Mouse (Mus musculus): ENCODE measurements around the gene Nlrc3.
A peak's percentile ranks its signal among the peaks of the same experiment; 100 is the strongest.
"Not testable (repeated sequence)": the region's sequence is repeated elsewhere in the genome, so short reads cannot be mapped to it uniquely, and the experiment has no call there.

Nlrc3 gene

GRCm38 (mm10) chr16:3976251-3976671 is at the start of gene Nlrc3:
Nlrc3 (minus strand) TSS chr16:3976632.
- no peak for DNase-seq (ENCODE audit: low read depth)

DNA sequence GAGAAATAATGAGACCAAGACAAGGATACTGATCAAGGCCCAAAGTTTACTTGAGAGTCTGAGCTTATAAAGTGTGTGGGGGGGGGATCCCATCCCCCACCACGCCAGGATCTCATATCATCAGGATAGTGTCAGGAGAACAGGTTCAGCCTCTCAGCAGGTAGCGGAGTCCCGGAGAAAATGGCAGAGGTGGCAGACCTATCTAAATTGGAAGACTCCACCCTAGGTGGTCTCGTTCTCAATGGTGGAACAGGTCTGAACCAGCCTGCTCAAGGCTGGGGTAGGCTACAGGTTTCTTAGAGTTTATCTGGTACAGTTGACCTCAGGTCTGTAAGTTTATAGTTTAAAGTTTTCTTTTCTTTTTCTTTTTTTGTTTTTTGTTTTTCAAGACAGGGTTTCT is 46.3 kb upstream of the Nlrc3 start:
- no peak for DNase-seq (ENCODE audit: low read depth)

DNA sequence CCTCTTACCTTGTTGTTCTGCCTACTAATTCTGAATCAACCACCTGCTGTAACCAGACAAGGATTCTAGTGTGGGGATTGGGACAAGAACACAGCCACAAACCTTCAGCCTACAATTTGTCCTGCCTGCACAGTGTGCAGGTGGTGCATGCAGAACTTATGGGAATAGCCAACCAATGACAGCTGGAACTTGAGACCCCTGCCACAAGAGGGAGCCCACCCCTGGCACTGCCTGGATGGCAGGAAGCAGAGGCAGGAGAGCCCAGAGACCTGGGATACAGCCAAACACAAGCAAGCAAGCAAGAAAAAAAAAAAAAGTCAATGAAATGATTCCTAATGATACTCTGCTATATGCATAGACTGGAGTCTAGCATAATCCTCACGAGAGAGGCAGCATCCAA is 44.8 kb upstream of the Nlrc3 start:
- DNase-seq (ENCODE audit: low read depth) = no peak

DNA sequence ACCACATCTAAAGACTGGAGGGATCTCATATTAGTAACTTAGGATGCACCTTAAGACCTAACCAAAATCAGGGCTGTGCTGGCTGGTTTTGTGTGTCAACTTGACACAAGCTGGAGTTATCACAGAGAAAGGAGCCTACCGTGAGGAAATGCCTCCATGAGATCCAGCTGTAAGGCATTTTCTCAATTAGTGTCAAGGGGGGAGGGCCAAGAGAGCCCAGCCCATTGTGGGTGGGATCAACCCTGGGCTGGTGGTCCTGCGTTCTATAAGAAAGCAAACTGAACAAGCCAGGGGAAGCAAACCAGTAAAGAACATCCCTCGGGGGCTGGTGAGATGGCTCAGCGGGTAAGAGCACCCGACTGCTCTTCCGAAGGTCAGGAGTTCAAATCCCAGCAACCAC is 41.0 kb upstream of the Nlrc3 start:
- not testable (repeated sequence) for DNase-seq (ENCODE audit: low read depth)

DNA sequence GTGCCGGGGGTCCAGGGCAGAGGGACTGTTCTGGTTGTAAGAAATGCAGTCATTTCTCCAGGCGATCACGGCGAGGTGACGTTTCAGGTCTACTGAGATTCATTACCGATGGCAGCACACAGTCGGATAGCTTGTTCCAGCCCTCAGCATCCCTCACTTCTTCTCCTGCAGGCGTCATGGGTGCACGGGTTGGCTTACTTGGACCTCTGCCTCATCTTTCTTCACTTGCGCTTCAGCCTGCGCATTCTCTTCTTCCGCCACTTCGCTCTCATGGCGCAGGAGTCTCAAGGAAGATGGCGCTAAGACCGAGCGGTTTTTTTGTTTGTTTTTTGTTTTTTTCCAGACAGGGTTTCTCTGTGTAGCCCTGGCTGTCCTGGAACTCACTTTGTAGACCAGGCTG is 40.4 kb upstream of the Nlrc3 start:
- DNase-seq (ENCODE audit: low read depth) = not testable (repeated sequence)

DNA sequence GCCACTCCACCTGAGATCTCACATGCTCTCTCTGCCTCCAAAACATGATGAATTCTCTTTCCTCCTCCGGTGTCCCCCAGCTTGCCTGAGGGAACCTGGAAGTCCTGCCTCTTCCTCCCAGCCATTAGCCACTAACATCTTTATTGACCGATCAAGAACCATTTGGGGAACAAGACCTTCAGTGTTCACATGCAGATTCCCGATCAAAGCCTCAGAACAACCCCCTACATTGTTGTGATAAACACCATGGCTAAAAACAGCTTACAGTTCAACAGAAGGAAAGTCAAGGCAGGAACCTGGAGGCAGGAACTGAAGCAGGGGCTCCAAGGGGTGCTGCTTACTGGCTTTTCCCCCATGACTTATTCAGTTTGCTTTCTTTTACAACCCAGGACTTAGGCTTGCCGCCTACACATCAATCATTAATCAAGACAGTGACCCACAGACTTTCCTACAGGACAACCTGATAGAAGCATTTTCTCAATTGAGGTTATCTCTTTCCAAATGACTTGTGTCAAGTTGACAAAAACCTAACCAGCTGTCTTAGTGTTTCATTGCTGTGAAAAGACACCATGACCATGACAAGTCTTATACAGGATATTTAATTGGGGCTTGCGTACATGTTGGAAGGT is 37.7 kb upstream of the Nlrc3 start:
- DNase-seq (ENCODE audit: low read depth) = no peak

DNA sequence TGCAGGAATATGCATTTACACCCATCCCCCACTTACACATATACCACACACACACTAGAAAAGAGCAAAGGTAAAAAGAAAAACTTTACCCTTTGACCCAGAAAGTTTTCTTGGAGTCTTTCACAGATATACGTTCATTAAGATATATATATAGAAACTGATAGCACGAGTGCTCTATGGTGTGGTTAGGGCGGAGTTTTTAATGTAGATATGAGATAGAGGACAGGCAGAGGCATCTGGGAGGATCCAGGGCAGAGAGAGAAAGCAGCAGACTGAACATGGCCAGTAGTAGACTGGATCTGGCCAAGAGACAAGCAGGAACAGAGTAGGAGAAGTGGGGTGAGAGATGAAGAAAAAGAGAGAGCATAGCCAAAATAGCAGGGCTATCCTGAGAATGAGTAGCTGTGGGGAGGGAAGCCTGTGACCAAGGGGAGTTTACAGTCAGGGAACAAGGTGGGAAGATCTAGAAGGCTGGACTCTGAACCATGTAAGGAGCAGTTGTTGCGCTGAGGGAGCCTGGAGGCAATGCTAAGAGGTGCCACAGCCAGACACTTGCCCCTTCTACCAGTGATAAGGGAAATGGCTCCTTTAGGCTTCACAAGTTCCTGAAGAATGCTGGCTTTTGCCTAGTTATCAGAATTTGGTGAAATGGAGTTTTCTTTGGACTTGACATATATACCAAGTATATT is 36.6 kb upstream of the Nlrc3 start:
- no peak for DNase-seq (ENCODE audit: low read depth)

- peak; percentile 94 for DNase-seq (ENCODE audit: low read depth)
Observed at GRCm38 (mm10) chr16:4003489-4004398, 27.3 kb upstream of the Nlrc3 start, which contains the start of gene Slx4. Slx4 (minus strand) TSS chr16:4003770.

DNA sequence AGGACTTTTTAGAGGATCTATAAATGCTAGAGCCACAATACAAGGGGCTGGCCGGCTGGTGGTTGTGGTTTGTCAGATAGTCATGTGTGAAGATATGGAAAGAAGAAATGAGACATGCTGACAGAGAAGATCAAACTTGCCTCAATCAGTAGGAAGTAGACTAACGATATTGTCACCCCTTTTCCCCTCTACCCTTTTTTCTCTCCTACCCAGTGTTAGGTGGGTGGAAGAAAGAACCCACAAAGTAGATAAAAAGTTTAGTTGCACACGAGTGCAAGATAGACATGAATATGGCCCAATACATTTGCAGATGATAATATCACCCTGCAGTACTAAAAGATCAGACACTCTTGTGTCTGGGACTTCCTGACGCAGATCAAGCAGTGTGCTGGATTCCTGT is 12.0 kb upstream of the Nlrc3 start:
- DNase-seq (ENCODE audit: low read depth) = no peak

- DNase-seq (ENCODE audit: low read depth) = no peak
Observed at GRCm38 (mm10) chr16:3983146-3983700, 6.8 kb upstream of the Nlrc3 start.

DNA sequence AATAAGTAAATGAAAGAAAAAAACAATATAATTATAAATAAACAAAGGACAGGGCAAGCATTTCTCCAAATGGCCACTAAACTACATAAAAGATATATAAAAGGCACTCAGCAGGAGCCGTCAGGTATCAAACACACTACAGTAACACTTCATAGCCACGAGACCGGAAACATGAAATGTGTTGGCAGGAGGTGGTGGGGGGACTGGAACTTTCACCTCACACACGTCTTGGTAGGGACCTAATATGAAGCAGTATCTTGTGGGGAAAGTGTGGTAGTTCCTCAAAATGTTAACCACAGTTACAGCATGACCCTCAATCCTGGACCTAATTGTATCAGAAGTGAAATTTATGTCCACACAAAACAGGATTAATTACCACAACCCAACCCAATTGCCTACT is 5.7 kb upstream of the Nlrc3 start:
- no peak for DNase-seq (ENCODE audit: low read depth)

GRCm38 (mm10) chr16:3976712-3977111 is 280 bp upstream of the Nlrc3 start:
- DNase-seq (ENCODE audit: low read depth) = no peak

DNA sequence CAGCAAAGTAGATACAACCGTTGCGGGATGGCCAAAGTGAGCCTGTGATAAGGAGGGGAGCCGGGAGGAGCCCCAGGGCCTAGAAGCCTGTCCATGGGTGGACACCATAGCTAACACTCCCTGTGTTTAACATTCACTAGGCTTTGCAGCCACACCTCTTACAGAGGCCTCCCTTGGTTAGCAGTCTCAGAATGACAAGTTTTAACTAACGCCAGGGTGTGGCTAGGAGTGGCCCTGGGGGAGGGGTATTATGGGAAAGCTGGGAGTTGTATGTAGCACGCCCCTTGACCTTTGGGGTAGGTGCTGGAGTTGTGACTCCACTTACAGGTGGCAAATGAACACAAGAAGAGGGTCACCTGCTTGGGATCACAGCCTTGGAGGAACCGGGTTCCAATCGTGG is 774 bp downstream of the Nlrc3 start:
- no peak for DNase-seq (ENCODE audit: low read depth)

GRCm38 (mm10) chr16:3974456-3974855 is 2.0 kb downstream of the Nlrc3 start:
- DNase-seq (ENCODE audit: low read depth) = not testable (repeated sequence)

DNA sequence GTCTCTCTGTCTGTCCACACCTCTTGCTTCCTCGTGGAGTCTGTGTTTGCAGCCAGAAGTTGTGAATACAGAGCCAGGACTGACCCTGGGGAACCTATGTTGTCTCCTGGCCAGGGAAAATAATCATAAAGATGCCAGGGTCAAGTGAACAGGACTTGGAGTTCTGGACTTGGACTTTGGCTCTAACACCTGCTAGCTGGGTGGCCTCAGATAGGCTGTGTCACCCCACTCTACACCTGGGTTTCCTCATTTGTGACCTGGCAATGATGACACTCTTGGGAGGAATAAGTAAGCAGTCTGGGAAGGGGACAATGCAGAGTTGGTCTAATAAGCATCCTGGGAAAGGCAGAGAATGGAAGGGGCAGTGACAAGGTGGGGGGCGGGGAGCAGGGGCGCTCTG is 10.9 kb downstream of the Nlrc3 start:
- no peak for DNase-seq (ENCODE audit: low read depth)

- no peak for DNase-seq (ENCODE audit: low read depth)
Observed at GRCm38 (mm10) chr16:3964990-3965389, 11.4 kb downstream of the Nlrc3 start.

DNA sequence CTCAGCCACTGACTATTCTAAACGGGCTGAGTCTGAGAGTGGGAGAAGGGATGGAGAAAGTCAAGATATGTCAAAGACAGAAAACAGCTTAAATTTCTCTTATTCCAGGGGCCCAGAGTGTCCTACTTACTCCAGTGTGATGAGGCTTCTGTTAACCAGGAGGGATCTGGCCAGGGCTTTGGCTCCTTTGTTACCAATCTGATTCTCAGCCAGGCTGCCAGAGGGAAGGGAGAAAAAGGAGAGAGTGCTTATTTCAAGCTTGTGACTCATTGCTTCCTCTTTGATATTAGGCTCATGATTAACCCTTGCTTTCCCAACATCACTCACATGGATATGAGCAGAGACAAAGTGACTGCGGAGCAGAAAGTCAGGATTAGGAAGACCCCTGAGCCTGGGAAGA is 17.2 kb downstream of the Nlrc3 start:
- DNase-seq (ENCODE audit: low read depth) = no peak

- DNase-seq (ENCODE audit: low read depth) = no peak
Observed at GRCm38 (mm10) chr16:3956369-3956768, 20.1 kb downstream of the Nlrc3 start.

GRCm38 (mm10) chr16:3951141-3951540 is 25.3 kb downstream of the Nlrc3 start:
- no peak for DNase-seq (ENCODE audit: low read depth)

DNA sequence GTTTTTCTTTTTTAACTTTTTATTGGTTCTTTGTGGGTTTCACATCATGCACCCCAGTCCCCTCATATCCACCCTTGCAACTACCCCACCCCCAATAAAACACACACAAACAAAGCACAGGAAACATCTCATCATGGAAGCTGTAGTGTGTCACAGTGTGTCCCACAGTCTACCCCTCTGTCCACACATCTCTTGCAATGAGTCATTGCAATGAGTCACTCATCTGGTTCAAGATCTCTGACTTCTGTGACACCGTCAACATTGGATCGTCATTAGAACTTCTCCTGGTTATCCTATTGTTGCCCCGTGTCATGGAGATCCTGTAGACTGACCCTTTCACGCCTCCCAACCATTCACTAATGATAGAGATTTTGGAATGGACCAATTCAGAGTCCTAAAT is 41.7 kb downstream of the Nlrc3 start:
- no peak for DNase-seq (ENCODE audit: low read depth)

DNA sequence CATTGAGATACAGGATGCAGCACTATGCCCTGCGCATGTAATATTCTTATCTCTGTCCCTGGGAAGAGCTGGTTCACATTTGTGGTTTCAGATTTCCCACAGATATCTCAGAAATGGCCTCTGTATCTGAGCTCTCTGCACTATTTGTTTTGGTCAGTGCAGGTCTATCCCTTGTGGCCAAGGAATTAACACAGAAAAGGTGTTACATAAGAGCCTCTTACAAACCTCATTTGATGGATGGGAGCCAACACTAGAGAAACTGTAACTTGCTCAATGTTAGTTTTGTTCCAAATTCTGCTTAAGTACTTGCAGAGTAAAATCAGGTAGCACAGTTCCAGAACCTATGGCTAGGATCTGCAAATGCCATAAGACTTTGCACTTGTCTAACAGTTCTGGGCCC is 42.3 kb downstream of the Nlrc3 start:
- DNase-seq (ENCODE audit: low read depth) = no peak

- no peak for DNase-seq (ENCODE audit: low read depth)
Observed at GRCm38 (mm10) chr16:3933536-3933935, 42.9 kb downstream of the Nlrc3 start.

DNA sequence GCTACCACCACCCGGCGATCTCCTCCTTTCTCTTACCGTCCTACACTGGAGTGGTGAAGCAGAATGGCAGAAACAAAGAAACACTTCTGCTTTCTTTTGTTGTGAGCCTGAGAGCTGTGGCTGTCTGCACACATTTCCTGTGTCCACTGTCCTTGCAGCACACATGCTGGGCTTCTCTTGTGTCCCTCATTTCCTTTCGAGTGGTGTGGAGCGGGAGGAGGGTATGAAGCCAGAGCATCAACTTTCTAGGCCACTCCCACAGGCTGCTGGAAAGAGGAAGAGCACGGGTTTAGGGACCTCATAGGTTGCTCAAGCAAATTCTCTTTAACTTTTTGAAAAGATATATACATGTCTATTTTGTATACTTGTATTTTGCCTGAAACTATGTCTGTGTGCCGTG is 47.3 kb downstream of the Nlrc3 start:
- no peak for DNase-seq (ENCODE audit: low read depth)
